Mouse (Mus musculus) megakaryocyte, embryonic 14.5 days (primary cell): ENCODE data around the gene Bcar3.

ENCODE experiments used
- FLI1 ChIP-seq: IDR thresholded peaks from 2 replicates; pipeline ENCODE4 v1.6.1; 2012; ENCODE audit warnings: low read length, inconsistent platforms, mixed read lengths
- GATA1 ChIP-seq: IDR thresholded peaks from 3 replicates; pipeline ENCODE4 v1.6.1; 2012; ENCODE audit warnings: mixed read lengths, low read length, inconsistent platforms, borderline replicate concordance

GRCm38 (mm10) chr3:122474796-122475195 is 180.9 kb downstream of the Bcar3 start:
- TF ChIP-seq GATA1 (no peak), FLI1 (no peak)
